Mouse (Mus musculus) ES-E14 (cell line): Measurements from ENCODE around the gene A630089N07Rik. TPM values are rescaled to one million over a fixed set of nuclear protein-coding genes. Genes with fewer than 3 reads are reported as not detected.

Experiments used
- DNase-seq: peaks from one replicate; pipeline ENCODE4 v3.0.0-alpha.2; 2013; ENCODE audit warnings: low read depth, low spot score
- H3K27ac ChIP-seq: 2 replicates; pipeline ENCODE4 v1.5.1; 2012; ENCODE audit warnings: low read depth, mild to moderate bottlenecking, low read length, moderate library complexity, mixed read lengths; ENCODE audit not compliant: poor library complexity, insufficient read depth, severe bottlenecking
- H3K36me3 ChIP-seq: 2 replicates; pipeline ENCODE4 v1.6.1; 2012; ENCODE audit warnings: mild to moderate bottlenecking, low read length, moderate library complexity, mixed read lengths; ENCODE audit not compliant: control insufficient read depth, poor library complexity, insufficient read depth, severe bottlenecking
- H3K4me1 ChIP-seq, 2 experiments: fragments of 150-350 bp in 1 of 2; sonication (generic) in 1 of 2; 2 replicates each; pipeline ENCODE4 v1.6.1; 2012; ENCODE audit warnings: low read length in 2 of 2, mild to moderate bottlenecking in 1 of 2, mixed read lengths in 1 of 2; ENCODE audit not compliant: control insufficient read depth in 2 of 2, insufficient read depth in 2 of 2, poor library complexity in 1 of 2
- H3K4me3 ChIP-seq, 2 experiments: fragments of 150-350 bp in 1 of 2; sonication (generic) in 1 of 2; 2 replicates each; pipeline ENCODE4 v1.5.1; 2012; ENCODE audit warnings: low read length in 2 of 2, low read depth in 1 of 2, mild to moderate bottlenecking in 1 of 2, mixed read lengths in 1 of 2; ENCODE audit not compliant: insufficient read depth in 1 of 2, poor library complexity in 1 of 2, severe bottlenecking in 1 of 2
- H3K9ac ChIP-seq: 2 replicates; pipeline ENCODE4 v1.6.1; 2012; ENCODE audit warnings: low read depth, mild to moderate bottlenecking, low read length, mixed read lengths; ENCODE audit not compliant: poor library complexity, insufficient read depth, severe bottlenecking
- H3K9me3 ChIP-seq: fragments of 150-350 bp; sonication (generic); 2 replicates; pipeline ENCODE4 v1.6.1; 2012; ENCODE audit warnings: low read depth, mild to moderate bottlenecking, low read length; ENCODE audit not compliant: control insufficient read depth, insufficient read depth
- CHD2 ChIP-seq: IDR thresholded peaks from 2 replicates; pipeline ENCODE4 v1.6.1; 2014; ENCODE audit warnings: mild to moderate bottlenecking, low read depth, low read length, inconsistent platforms
- HCFC1 ChIP-seq: IDR thresholded peaks from 2 replicates; pipeline ENCODE4 v1.6.1; 2012; ENCODE audit warnings: low read length, inconsistent platforms, borderline replicate concordance; ENCODE audit not compliant: insufficient read depth
- MAFK ChIP-seq: IDR thresholded peaks from 2 replicates; pipeline ENCODE4 v1.6.1; 2014; ENCODE audit warnings: mild to moderate bottlenecking, low read depth, low read length, inconsistent platforms; ENCODE audit not compliant: insufficient read depth
- ZC3H11A ChIP-seq: IDR thresholded peaks from 2 replicates; pipeline ENCODE4 v1.6.1; 2012; ENCODE audit warnings: low read depth, mild to moderate bottlenecking, inconsistent platforms, low read length, borderline replicate concordance
- ZNF384 ChIP-seq: IDR thresholded peaks from 2 replicates; pipeline ENCODE4 v1.6.1; 2012; ENCODE audit warnings: low read depth, low read length, inconsistent platforms
- in situ Hi-C, 2 experiments: fragments of 600-800 bp; cut with MboI; formaldehyde crosslinking; loops; one replicate each; pipeline ENCODE4 v1.15.1; 2025; ENCODE audit warnings: low sequenced_read_pairs in 2 of 2, inconsistent platforms in 1 of 2; ENCODE audit not compliant: unreplicated experiment in 2 of 2
- total RNA-seq: library from RNA; depleted of rRNA; stranded (reverse); fragments of 300-350 nt; gene quantifications from 2 replicates; pipeline ENCODE4 v1.2.3, GENCODE M21; 2012

Gene A630089N07Rik
- total RNA-seq, 1 experiment, result 9.4 TPM

- no peak for TF ChIP-seq MAFK
- TF ChIP-seq ZC3H11A, result no peak
- no peak for TF ChIP-seq HCFC1
- TF ChIP-seq CHD2, result no peak
- TF ChIP-seq ZNF384, result no peak
- no peak for DNase-seq
- Histone ChIP-seq H3K9ac (no peak overlapping the region), H3K36me3 (peaks cover 6% of the 10 kb centered on the region), H3K9me3 (no peaks in the 10 kb centered on the region), H3K4me3 (no peak overlapping the region), H3K4me1 (peaks cover 0 to 2% of the 10 kb centered on the region in 2 experiments; a peak in 1 of 4 replicates), H3K27ac (no peak overlapping the region)
- in situ Hi-C loops, result no loop called here
These were observed 123.8 kb downstream of the A630089N07Rik start for GRCm38 (mm10) chr16:97958401-97958973.

- H3K36me3 ChIP-seq, result peaks cover 9% of the 10 kb centered on the region
- H3K27ac ChIP-seq, result no peak overlapping the region
- no peak overlapping the region for H3K4me3 ChIP-seq
- DNase-seq, result no peak
- in situ Hi-C loops, result no loop called here
- no peak overlapping the region for H3K9ac ChIP-seq
- peaks cover 0 to 2% of the 10 kb centered on the region in 2 experiments; a peak in 1 of 4 replicates for H3K4me1 ChIP-seq
- no peaks in the 10 kb centered on the region for H3K9me3 ChIP-seq
- TF ChIP-seq CHD2 (no peak), MAFK (no peak), HCFC1 (no peak), ZC3H11A (no peak), ZNF384 (no peak)
These were observed 124.6 kb downstream of the A630089N07Rik start for GRCm38 (mm10) chr16:97957626-97958025.

DNA sequence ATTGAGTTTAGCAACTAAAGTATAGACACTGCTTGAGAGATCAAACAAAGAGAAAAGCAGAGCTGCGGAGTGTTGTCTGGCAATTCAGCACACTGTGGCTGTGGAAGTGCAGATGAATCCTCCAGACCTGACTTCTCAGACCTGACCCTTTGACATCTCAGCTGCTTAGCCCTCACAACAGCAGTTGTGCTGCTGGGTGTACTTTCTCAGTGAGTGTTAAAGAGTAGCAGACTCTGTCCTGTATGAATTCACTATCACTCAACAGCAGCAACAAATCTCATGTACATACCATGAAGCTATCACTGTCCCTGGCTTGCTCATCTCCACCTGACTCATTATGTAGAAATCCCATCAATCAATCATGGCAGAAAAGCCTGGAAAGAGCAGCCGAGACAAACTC is 126.2 kb downstream of the A630089N07Rik start:
- in situ Hi-C loops, result no loop called here
- no peak for DNase-seq
- Histone ChIP-seq H3K4me1 (no peaks in the 10 kb centered on the region; a peak in 1 of 4 replicates), H3K9ac (no peak overlapping the region), H3K9me3 (no peaks in the 10 kb centered on the region), H3K36me3 (peaks cover 25% of the 10 kb centered on the region), H3K4me3 (no peak overlapping the region), H3K27ac (no peak overlapping the region)
- TF ChIP-seq HCFC1, result no peak
- TF ChIP-seq ZNF384, result no peak
- no peak for TF ChIP-seq CHD2

- H3K4me3 ChIP-seq, result no peak overlapping the region
- no peak for TF ChIP-seq MAFK
- TF ChIP-seq HCFC1, result no peak
- no peak for TF ChIP-seq CHD2
- TF ChIP-seq ZNF384, result no peak
- no peak for TF ChIP-seq ZC3H11A
- H3K36me3 ChIP-seq, result peaks cover 39% of the 10 kb centered on the region
- no peaks in the 10 kb centered on the region for H3K9me3 ChIP-seq
- in situ Hi-C loops, result no loop called here
- H3K4me1 ChIP-seq, result no peaks in the 10 kb centered on the region; a peak in 1 of 4 replicates
- H3K9ac ChIP-seq, result no peak overlapping the region
- no peak overlapping the region for H3K27ac ChIP-seq
- no peak for DNase-seq
These were observed 128.9 kb downstream of the A630089N07Rik start for GRCm38 (mm10) chr16:97953300-97953699.

DNA sequence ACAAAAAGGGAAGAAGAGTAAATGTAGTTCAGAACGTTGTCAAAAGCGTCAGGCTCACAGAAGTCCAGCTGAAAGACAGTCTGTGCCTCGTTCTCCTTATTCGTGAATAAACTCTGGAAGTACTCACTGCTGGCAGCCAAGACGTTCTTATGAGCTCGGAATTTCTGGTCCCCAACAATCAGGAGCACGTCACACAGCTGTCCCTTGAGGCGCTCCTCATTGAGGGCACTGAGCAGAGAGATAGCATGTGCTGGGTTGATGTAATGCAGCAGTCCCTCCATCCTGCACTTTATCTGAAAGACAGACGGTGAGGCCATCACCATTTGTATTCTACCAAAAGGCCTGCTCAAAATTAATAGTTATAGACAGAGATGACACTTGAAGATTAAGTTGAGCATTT is 129.4 kb downstream of the A630089N07Rik start:
- H3K9me3 ChIP-seq, result no peaks in the 10 kb centered on the region
- H3K9ac ChIP-seq, result no peak overlapping the region
- in situ Hi-C loops, result no loop called here
- H3K36me3 ChIP-seq, result peaks cover 39% of the 10 kb centered on the region
- H3K4me1 ChIP-seq, result no peaks in the 10 kb centered on the region; a peak in 1 of 4 replicates
- DNase-seq, result no peak
- no peak overlapping the region for H3K4me3 ChIP-seq
- H3K27ac ChIP-seq, result no peak overlapping the region
- TF ChIP-seq CHD2 (no peak), MAFK (no peak), ZNF384 (no peak), HCFC1 (no peak), ZC3H11A (no peak)
